Mouse (Mus musculus) stomach, embryonic 16.5 days (tissue): ENCODE data around the gene Itpripl1. TPM values are rescaled to one million over a fixed set of nuclear protein-coding genes. Genes with fewer than 3 reads are reported as not detected.
"Not testable (repeated sequence)": the region's sequence is repeated elsewhere in the genome, so short reads cannot be mapped to it uniquely, and the experiment has no call there.

Experiments used
- ATAC-seq: fragments of 200-750 bp; cut with Nextera tagmentation; 2 replicates; pipeline ENCODE4 v1.8.0; 2017; ENCODE audit warnings: moderate number of reproducible peaks, moderate TSS enrichment; ENCODE audit not compliant: insufficient read depth, low FRiP score
- H3K27ac ChIP-seq: fragments of 300-500 bp; sonication (generic); 2 replicates; pipeline ENCODE4 v1.5.1; 2014; ENCODE audit warnings: low read length
- H3K27me3 ChIP-seq: fragments of 300-500 bp; sonication (generic); 2 replicates; pipeline ENCODE4 v1.6.1; 2014; ENCODE audit warnings: low read length, control low read depth, mixed read lengths; ENCODE audit not compliant: control insufficient read depth, insufficient read depth
- H3K36me3 ChIP-seq: fragments of 300-500 bp; sonication (generic); 2 replicates; pipeline ENCODE4 v1.6.1; 2014; ENCODE audit warnings: low read length; ENCODE audit not compliant: control insufficient read depth, insufficient read depth
- H3K4me1 ChIP-seq: fragments of 300-500 bp; sonication (generic); 2 replicates; pipeline ENCODE4 v1.6.1; 2014; ENCODE audit warnings: low read length, control low read depth, mixed read lengths; ENCODE audit not compliant: control insufficient read depth, insufficient read depth
- H3K4me2 ChIP-seq: fragments of 300-500 bp; sonication (generic); 2 replicates; pipeline ENCODE4 v1.6.1; 2014; ENCODE audit warnings: low read depth, low read length, mixed read lengths
- H3K4me3 ChIP-seq: fragments of 300-500 bp; sonication (generic); replicated peaks from 2 replicates; pipeline ENCODE4 v1.5.1; 2014; ENCODE audit warnings: mild to moderate bottlenecking, low read length
- H3K9ac ChIP-seq: fragments of 300-500 bp; sonication (generic); 2 replicates; pipeline ENCODE4 v1.6.1; 2014; ENCODE audit warnings: low read length
- H3K9me3 ChIP-seq: fragments of 300-500 bp; sonication (generic); replicated peaks from 2 replicates; pipeline ENCODE4 v1.6.1; 2016; ENCODE audit warnings: low read length, control low read depth; ENCODE audit not compliant: control insufficient read depth
- WGBS: fragments of 180-500 bp; shearing (Covaris S2); extraction: QIAGEN DNeasy Blood & Tissue Kit; methylation state at CpG from one replicate; pipeline ENCODE4 v1.1.7; 2014; 5-methylcytosine and 5-hydroxymethylcytosine counted together
- polyA plus RNA-seq: library from polyadenylated mRNA; unstranded; fragments of >200 nt; fragmentation: Nextera tagmentation; extraction: Ambion mirVana; gene quantifications from 2 replicates; pipeline ENCODE4 v1.2.1, GENCODE M21; 2015

Gene Itpripl1
- polyA plus RNA-seq, result 28.0 and 29.7 TPM in 2 replicates

DNA sequence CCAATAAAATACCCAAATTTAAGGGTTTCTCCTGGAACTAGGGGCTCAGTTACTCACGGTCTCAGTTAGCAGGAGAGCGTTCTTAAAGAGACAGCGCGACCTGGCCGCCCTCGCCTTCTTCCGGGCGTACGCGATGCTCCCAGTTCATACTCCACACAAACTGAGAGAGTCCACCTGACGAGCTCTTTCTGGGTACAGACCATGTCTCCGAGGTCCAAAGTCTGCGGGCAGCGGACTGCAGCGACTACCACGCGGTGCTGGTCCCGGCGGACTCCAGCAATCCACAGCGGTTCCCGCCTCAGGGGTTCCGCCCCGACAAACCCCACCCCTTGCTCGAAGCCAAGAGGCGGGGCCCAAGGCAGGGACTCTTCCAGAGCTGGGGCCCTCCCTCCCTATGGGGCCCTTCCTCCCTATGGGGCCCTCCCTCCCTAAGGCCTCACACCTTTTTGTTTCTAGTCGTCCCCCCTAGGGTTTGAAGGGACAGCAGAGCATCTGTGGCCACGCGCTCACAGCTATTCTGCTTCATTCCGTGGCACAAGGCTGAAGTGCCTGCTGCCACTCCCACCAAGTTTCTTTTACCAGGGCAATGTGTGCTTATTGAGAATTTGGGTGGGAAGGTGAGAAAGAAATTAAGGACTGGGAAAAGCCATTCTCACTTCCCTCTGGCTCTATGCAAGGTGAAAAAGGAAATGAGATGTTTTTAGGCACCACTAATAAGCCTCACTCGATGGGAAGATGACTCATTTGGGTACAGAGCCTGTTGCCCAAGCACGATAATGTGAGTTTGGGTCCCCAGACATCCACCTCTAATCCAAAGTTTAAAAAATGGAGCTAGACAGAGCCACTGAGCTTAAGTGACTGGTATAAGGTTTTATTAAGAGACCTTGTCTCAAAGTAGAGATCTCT is at the start of gene Itpripl1:
Gene Itpripl1 (minus strand): TSS at position 285 of the 906 bp plus-strand sequence.
- peak within 1 kb of the TSS; percentile 84 for H3K4me2 ChIP-seq
- no peaks in the 10 kb centered on the region for H3K27me3 ChIP-seq
- WGBS, result 3% methylated on average over 31 of the region's 31 CpGs
- H3K36me3 ChIP-seq, result peaks cover 10% of the 10 kb centered on the region; the same call in 1 of the 2 replicates
- H3K9me3 ChIP-seq, result 0 out of 2 replicates have a peak, but pooled peaks cover 3% of the 10 kb centered on the region
- H3K4me3 ChIP-seq, result peak within 1 kb of the TSS; percentile 73
- peaks cover 11% of the 10 kb centered on the region for H3K4me1 ChIP-seq
- peak; percentile 97 for ATAC-seq
- peak within 1 kb of the TSS; percentile 36; the same call in 1 of the 2 replicates for H3K27ac ChIP-seq
- peak within 1 kb of the TSS; percentile 83 for H3K9ac ChIP-seq

DNA sequence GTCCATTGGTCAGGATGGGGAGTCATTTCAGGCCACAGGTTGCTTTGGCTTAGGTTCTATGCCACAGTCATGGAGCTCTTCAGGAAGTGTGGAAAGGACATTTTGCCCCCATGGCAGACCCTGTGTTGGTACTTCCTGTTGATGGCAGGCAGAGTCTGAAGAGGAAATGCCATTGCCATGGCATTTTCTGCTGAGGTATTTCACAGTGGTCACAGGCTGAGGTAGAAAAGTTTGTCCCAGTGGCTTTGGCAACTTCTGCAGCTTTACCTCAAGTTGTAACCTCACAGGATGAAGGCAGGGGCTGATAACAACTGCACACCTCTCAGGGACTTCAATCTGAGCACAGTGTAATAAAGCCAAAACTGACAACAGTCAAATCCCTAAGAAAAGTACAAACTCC is 46.3 kb upstream of the Itpripl1 start:
- Histone ChIP-seq H3K4me3 (no peak overlapping the region), H3K36me3 (no peaks in the 10 kb centered on the region), H3K4me1 (no peaks in the 10 kb centered on the region), H3K27me3 (no peaks in the 10 kb centered on the region), H3K4me2 (no peak overlapping the region), H3K9ac (no peak overlapping the region), H3K27ac (no peak overlapping the region), H3K9me3 (no peaks in the 10 kb centered on the region)
- no peak for ATAC-seq

DNA sequence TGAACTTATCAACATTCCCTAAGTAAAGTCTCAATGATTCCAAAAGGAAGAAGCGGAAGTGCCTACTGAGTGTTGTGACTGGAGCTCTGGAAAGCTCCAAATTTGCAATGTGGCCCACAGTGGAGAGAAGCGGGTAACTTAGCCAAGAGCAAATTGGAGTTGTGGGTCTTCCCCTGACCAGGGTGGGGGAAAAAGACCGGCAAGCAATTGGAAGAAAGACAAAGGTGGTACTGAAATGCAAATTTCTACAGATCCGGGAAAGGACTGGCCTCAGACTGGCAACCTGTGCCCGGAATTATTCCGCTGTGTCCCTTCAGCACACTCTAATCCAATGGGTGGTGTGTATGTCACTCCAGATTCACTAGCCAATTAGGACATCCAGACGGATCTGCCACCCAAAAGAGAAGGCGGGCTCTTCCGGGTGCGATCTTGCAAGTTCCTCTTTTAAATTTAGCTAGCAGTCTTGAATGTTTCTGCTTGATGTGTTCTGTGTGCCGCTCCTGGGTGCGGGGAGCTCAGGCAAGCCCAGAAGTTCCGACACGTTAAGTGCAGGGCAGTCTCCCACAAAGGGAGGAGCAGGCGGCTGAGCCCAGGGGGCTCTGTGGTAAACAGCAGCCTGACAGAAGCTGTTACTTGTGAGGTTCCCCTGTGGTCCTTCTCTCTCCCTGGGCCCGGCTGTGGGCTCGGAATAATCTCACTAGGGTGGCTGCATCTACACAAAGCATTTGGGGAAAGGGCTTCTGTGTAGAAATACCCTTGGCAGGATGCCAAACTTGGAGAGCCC is 39.5 kb upstream of the Itpripl1 start:
- Histone ChIP-seq H3K27me3 (no peaks in the 10 kb centered on the region), H3K4me3 (peak overlapping the region; percentile 55), H3K9me3 (no peaks in the 10 kb centered on the region), H3K27ac (peak overlapping the region; percentile 80), H3K36me3 (no peaks in the 10 kb centered on the region), H3K4me2 (peak overlapping the region; percentile 63), H3K9ac (peak overlapping the region; percentile 77), H3K4me1 (no peaks in the 10 kb centered on the region)
- ATAC-seq, result peak; percentile 100
- 3% methylated on average over 17 of the region's 17 CpGs for WGBS

DNA sequence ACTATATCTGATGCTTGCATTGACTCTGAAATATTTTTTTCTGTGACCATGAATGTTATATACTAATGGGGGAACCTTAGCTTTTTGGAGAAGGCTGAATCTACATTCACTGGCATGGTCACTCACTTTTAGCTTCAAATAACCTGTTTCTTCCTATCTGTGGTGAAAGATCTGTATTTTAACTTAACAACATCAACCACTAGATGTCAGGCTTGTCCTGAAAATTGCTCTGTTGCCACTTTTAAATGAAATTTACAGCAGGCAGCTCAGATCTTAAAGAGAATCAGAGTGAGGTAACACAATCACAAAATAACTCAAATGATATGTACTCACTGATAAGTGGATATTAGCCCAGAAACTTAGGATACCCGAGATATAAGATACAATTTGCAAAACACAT is 23.0 kb upstream of the Itpripl1 start:
- not testable (repeated sequence) for H3K4me2 ChIP-seq, H3K27ac ChIP-seq, H3K9ac ChIP-seq, H3K4me3 ChIP-seq, H3K9me3 ChIP-seq, ATAC-seq, H3K36me3 ChIP-seq, H3K4me1 ChIP-seq, H3K27me3 ChIP-seq
- 4% methylated on average over 1 of the region's 1 CpGs for WGBS

DNA sequence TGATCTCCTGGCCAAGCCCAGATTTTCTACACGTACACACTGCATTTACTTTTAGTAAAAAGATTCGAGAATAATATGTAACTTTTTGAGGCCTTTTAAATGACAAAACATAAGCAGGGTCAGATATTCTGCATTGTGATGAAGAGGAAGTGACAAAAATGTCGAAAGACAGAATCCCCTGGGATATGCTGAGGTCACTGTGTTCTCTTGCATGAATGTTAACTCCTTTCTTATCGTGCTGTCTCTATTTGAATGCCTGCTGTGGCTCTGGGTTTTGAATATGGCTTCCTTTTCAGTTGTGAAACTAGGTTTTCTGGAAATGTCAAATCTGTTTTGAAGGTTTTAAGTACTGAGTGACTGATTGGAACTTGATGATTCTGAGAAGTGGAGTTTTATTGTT is 22.4 kb upstream of the Itpripl1 start:
- Histone ChIP-seq H3K27me3 (no peaks in the 10 kb centered on the region), H3K4me2 (no peak overlapping the region), H3K4me1 (no peaks in the 10 kb centered on the region), H3K9ac (no peak overlapping the region), H3K36me3 (no peaks in the 10 kb centered on the region), H3K9me3 (no peaks in the 10 kb centered on the region), H3K4me3 (no peak overlapping the region), H3K27ac (no peak overlapping the region)
- WGBS, result 54% methylated on average over 4 of the region's 4 CpGs
- no peak for ATAC-seq

DNA sequence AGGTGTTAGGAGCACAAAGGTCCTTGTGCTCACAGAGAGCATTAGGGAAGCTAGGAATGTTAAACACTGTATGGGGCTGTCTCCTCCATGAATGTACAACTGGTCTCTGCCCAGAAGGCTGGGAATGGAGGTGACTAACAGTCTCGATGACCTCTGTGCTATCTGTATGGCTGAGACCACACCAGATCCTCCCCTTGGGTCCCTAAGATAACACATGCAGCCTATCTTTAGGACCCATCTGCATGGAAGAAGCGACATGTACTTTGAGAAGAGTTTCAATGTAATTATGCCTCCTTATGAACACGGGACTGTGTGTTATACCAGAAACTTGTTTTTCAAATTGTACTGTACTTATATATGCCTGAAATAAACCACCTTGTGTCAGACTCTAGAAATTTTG is 2.5 kb upstream of the Itpripl1 start:
- Histone ChIP-seq H3K4me2 (no peak overlapping the region), H3K36me3 (peaks cover 7% of the 10 kb centered on the region; the same call in 1 of the 2 replicates), H3K9ac (no peak overlapping the region), H3K4me3 (no peak overlapping the region), H3K9me3 (no peaks in the 10 kb centered on the region), H3K4me1 (peaks cover 11% of the 10 kb centered on the region), H3K27ac (no peak overlapping the region), H3K27me3 (no peaks in the 10 kb centered on the region)
- no peak for ATAC-seq
- WGBS, result 75% methylated on average over 3 of the region's 3 CpGs

DNA sequence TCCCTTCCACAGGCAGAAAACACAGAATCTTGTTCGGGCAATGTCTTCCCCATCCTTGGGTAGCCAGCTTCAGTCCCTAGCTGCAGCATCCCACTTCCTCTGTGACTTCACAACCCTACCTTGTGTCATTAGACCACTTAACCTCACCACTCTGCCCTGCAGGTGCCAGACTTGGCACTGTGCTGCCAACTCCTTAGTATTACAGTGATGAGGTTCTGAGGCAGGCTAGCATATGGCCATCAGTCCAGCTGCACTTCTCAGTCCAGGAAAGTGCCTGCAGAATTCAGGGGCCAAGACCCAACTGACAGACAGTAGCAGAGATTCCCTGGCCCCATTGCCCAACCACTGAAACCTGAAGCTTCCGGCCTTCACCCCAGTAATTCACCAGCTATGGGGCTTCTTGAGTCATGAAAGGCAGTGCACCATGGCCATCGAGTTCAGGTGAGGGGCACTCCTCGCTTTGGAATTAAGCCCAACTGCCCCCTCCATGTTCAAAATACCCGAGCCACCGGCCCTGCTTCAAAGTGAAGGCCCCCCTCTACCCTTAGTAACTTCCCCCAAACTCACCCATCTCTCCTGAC is 575 bp downstream of the Itpripl1 start:
- H3K36me3 ChIP-seq, result peaks cover 10% of the 10 kb centered on the region; the same call in 1 of the 2 replicates
- H3K9ac ChIP-seq, result peak overlapping the region; percentile 83
- peak overlapping the region; percentile 73 for H3K4me3 ChIP-seq
- peaks cover 18% of the 10 kb centered on the region for H3K4me1 ChIP-seq
- ATAC-seq, result no peak
- no peaks in the 10 kb centered on the region for H3K27me3 ChIP-seq
- H3K4me2 ChIP-seq, result peak overlapping the region; percentile 84
- peak overlapping the region; percentile 36; the same call in 1 of the 2 replicates for H3K27ac ChIP-seq
- H3K9me3 ChIP-seq, result 0 out of 2 replicates have a peak, but pooled peaks cover 3% of the 10 kb centered on the region
- whole genome bisulfite sequencing, result 14% methylated on average over 6 of the region's 6 CpGs

DNA sequence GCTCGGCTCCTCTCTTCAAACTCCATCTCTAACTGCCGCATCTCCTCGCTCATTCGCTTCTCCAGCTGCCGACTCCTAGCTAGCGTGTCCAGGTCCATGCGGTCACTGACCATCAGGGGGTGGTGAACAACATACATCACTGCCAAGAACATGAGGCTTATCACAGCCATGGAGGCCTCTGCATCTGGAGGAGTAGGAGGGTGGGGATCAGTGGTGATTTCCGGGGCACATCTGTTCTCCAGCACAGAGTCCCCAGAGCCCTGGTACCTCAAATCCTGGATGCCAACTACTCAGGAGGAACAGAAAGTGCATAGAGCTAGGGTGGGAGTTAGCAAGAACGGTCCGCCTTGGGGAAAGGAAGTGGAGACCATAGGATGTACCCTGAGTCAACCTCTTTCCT is 1.2 kb downstream of the Itpripl1 start:
- no peak overlapping the region for H3K27ac ChIP-seq
- peak overlapping the region; percentile 83 for H3K9ac ChIP-seq
- 80% methylated on average over 10 of the region's 10 CpGs for WGBS
- no peaks in the 10 kb centered on the region for H3K27me3 ChIP-seq
- peaks cover 20% of the 10 kb centered on the region for H3K4me1 ChIP-seq
- ATAC-seq, result no peak
- H3K36me3 ChIP-seq, result peaks cover 10% of the 10 kb centered on the region; the same call in 1 of the 2 replicates
- H3K9me3 ChIP-seq, result 0 out of 2 replicates have a peak, but pooled peaks cover 3% of the 10 kb centered on the region
- H3K4me3 ChIP-seq, result peak overlapping the region; percentile 73
- peak overlapping the region; percentile 84 for H3K4me2 ChIP-seq
